Mouse (Mus musculus) stomach, postnatal 0 days (tissue): Measurements from ENCODE around the gene Mrpl49.

ENCODE experiments used
- CTCF ChIP-seq: IDR thresholded peaks from 2 replicates; pipeline ENCODE4 v1.5.1; 2016; ENCODE audit warnings: antibody characterized with exemption, low read depth, mild to moderate bottlenecking, moderate library complexity
- EP300 ChIP-seq: optimal IDR thresholded peaks from 2 replicates; pipeline ENCODE3; 2016; ENCODE audit warnings: antibody characterized with exemption

DNA sequence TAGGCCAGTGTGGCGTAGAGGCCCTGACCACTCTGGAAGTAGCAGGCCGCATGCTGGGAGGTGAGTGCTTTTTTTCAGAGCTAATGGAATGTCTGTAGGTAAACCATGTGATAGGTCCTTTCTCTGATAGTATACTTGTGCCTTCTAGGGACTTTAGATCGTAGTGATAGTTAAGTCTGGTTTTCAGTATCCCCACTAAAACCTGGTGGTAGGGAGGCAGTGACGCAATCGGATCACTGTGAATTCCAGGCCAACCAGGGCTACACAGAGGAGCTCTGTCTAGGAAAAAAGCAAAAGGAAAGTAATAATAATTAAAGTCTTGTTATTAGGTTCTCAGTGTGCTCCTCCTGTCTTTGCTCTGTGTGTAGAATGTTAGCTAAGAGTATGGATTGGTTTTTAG, 928 bp upstream of the Mrpl49 start:
- no peak for TF ChIP-seq CTCF
- TF ChIP-seq EP300 = no peak
